Mouse (Mus musculus) adrenal gland, postnatal 4 days (tissue): ENCODE results near the gene Tmem206. TPM values are rescaled to one million over a fixed set of nuclear protein-coding genes. Genes with fewer than 3 reads are reported as not detected.

ENCODE experiments used
- DNase-seq, 2 experiments: peaks; one replicate each; pipeline ENCODE4 v3.0.0; 2021 to 2022; ENCODE audit warnings: low spot score in 2 of 2, mixed read lengths in 2 of 2
- long read RNA-seq, 2 experiments: library from polyadenylated mRNA; stranded (forward); transcript quantifications; one replicate each; pipeline ENCODE4 v2.0.0; 2021
- total RNA-seq, 2 experiments: library from RNA; stranded (reverse); gene quantifications; 2 replicates each; pipeline ENCODE4 v1.2.3; 2021

Gene Tmem206
- total RNA-seq: 10 to 100 TPM in 1 of 2 experiments, 1 to 10 TPM in 1; 8.0 to 10.4 TPM
- long read RNA-seq, experiment 1, transcript Tmem206-201 (8 exons, 2,246 nt): major isoform, 7 of 7 reads
- long read RNA-seq, experiment 1, partial matches to known transcripts: 0 of 7 reads
- long read RNA-seq, experiment 1, other reads (novel, unspliced or antisense): 0 of 7 reads
- long read RNA-seq, experiment 2, transcript Tmem206-201 (8 exons, 2,246 nt): major isoform, 14 of 22 reads
- long read RNA-seq, experiment 2, partial matches to known transcripts: 0 of 22 reads
- long read RNA-seq, experiment 2, other reads (novel, unspliced or antisense): 8 of 22 reads

DNA sequence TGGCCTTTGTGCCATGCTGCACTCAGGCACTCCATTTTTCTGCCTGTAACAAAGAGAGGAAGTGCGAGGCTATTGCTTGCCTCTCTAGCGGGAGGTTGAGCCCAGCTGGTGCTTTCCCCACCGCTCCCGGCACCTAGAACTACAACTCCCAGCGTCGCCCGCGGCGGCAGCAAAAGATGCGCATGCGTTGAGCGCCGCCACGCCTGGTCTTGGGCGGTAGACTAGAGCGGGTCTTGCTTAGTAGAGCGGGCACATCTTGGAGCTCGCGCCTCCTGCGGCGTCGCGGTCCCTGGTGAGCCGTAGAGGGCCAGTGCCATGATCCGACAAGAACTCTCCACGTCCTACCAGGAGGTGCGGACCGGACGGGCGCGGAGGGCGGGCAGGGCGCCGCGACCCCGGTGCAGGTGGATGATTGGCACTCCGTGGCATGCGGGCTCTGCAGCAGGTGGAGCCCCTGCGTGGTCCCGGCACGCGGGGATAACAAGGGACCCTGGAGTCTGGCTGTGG, at the start of gene Tmem206:
TSS of gene Tmem206 (plus strand) at position 187 of the 507 bp plus-strand sequence.
- peak; percentile 79 to 89 for DNase-seq

DNA sequence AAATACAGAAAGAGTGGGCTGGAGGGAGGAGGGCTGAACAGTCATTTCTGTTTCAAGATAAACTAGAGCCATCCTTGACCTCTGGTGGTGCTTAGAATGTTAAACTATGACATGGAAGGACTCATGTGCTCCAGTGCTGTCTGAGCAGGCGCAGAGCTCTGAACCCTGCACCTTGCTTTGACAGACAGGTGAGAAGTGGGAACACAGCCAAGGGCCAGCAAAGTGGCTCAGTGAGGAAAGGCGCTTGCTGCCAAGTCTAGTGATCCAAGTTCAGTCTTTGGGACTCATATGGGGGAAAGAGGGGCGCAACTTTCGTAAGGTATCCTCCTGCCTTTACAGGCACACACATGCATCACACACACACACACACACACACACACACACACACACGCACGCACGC, 49.5 kb upstream of the Tmem206 start:
- no peak for DNase-seq

DNA sequence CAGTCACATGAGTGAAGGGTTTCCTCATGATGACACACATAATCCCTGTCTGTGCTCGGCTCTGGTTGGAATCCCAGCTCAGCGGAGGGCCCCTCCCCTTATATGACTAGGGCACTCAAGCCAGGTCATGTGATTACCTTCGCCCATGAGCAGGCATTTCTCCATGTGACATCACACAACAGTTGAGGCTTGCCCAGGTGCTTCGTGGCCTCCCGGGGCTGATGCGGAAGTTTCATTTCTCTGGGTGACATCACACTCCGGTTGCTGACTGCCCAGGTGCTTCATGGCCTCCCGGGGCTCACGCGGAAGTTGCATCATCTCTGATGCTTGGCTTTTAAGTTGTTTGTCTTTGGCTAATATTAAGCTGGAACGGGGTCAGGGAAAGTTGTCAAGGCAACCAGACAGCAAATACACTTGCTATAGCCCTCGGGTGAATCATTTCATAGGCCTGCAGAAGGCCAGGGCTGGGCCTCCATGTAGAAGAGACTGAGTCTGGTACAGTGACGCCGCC, 48.1 kb upstream of the Tmem206 start:
- DNase-seq: no peak

DNA sequence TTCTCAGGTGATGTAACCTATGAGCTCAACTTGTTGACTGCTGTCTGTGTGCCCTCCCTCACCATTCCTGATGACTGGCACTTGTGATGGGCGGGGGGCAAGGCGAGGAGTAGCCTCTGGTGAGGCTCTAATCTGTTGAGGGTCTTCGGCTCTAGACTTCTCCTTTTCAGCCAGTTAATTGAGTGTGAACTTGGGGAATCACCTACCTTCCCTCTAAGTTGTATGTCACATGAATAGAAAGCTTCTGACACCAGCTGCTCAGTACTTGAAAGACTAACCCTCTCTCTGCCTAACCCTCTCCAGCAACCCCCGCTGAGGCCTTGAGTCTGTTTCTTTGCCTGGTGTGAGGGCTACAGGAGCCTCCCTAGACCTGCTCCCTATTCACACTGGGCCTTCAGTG, 47.4 kb upstream of the Tmem206 start:
- DNase-seq: no peak

DNA sequence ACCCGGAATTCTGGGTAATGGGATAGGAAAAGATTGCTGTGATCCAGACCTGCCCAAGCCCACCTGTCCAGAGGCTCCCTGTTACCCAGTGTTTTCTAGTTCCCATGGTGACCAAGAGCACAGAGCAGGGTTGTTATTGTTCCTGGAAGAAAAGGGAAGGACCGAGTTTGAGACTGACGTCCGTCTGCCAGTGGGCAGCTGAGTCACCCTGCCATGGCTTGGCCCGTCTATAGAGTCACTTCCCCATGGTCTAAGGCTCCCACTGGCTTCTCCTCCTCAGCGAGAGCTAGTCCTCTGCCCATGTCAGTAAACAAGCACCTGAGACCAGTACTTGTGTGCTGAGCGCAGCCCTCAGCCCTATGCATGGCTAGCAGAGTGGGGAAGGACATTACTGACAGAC, 44.5 kb upstream of the Tmem206 start:
- DNase-seq: no peak

DNA sequence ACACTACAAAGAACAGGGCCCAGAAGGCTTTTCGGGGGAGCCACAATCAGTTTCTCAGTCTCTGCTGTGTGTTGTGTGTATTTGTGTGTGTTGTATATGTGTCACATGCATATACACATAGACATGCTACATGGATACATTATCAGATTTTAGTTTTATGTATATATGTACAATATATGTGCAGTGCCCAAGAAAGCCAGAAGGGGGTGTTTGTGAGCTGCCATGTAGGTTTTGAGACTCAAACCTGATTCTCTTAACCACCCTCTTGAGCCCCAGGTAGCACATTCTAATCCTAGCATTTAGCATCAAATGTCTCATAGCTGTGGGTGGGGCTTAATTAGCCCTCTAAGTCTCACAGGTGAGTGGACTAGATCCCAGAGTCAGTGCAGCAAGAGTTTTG, 43.4 kb upstream of the Tmem206 start:
- no peak for DNase-seq

DNA sequence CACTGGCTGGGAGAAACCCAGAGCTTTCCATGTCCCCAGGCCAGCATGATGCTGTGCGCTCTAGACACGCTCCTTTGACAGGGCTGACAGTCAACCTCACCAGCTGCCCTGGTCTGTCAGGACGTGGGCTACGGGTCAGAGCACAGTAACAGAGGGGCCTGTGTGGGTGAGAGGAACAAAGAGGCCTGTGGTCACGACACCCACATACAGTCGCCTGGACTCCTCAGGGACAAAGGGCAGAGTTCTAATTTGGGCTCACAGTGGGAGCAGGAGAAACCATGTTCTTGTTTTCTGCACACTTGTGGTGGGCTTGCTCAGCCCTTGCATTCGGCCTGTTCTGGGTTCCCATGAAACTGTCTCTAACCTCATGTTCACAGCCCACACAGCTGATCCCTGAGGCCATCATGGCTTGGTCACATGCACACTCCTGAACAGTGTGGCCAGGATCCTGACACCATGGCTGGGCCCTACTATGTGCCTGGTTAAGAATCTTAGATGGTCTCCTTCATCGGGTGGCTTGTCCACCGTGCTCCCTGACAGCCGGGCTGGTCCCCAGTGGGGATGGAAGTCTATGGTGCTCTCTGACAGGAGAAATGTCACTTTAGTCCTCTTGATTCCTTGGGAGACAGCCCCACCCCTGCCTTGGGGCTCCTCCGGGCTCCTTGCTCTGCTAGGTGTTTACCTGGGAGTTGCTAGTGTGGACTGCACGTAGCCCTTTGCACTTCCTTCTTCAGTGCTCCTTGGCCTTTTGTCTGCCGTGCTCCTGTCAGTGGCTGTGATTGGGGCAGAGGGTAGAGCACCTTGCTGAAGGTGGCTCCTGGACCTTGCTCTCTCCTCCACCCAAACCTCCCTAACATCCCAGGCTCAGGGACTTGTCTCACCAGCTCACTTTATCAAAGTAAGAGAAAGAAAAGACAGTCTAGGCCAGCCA, 42.3 kb upstream of the Tmem206 start:
- no peak for DNase-seq

DNA sequence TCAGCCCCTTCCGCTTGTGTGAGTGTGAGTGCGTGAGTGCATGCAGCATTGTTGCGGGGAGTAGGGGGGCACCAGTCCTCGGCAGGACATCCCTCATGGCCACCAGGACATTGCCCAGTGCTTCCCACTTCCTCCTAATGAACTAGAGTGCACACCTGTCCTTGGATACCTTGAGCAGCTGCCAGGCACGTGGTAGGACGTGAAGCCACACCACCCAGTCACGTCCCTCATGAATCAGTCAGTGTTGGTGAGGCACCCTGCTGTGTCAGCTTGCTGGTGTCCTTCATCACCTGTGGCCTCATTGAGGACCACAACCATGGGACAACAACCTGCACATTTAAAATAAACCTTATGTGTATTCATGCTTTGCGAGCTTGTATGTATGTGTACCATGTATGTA, 41.2 kb upstream of the Tmem206 start:
- no peak for DNase-seq

DNA sequence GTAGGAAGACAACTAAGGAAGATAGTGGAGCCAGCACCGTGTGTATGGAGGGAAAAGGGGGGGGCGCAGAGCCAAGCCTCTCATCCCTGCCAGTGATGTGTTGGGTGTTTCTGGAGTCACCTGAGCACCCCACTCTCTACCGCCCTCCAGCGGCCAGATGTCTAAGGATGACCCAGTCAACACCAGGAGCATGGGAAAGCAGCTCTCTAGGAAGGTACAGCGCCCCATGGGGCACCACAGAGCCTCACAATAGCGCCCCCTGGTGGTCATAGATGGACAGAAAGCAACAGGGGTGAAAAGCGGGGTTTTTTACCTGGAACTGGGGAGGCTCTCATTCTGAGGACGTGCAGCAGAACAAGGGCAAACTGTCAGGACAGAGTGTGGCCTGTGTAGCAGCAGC, 37.0 kb upstream of the Tmem206 start:
- peak; percentile 29 to 47 for DNase-seq

DNA sequence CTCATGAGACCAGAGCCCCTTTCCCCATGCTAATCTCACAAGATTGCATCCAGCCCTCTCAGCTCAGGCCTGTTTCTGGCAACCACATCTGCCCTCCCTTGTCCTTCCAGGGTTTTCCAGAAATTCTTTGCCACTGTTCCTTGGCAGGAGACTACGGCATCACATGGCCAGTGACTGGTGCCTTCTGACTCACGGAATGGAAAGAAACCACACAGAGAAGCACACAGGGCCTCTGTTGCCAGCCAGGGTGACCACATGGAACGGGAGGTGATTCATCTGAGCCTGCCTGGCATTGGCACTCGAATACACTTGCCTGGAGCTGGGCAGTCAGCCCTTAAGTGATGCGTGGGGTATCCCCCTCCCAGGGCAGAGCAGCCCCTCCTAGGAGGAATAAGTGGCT, 33.4 kb upstream of the Tmem206 start:
- DNase-seq: peak in 1 of 2 experiments; percentile 40

DNA sequence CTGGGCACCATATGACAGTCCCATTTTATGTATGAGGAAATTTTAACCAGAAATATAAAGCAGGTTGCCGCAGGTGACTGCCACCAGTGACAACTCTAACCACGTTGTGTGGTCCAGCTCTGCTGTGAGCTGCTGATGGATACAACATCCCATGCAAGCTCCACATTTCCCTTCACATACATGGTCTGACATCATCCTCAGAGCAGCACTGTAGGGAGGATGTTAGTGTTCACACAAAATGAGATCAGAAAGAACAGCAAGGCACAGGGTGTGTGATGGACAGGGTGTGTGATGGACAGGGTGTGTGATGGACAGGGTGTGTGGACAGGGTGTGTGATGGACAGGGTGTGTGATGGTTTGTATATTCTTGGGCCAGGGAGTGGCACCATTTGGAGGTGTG, 32.7 kb upstream of the Tmem206 start:
- no peak for DNase-seq

DNA sequence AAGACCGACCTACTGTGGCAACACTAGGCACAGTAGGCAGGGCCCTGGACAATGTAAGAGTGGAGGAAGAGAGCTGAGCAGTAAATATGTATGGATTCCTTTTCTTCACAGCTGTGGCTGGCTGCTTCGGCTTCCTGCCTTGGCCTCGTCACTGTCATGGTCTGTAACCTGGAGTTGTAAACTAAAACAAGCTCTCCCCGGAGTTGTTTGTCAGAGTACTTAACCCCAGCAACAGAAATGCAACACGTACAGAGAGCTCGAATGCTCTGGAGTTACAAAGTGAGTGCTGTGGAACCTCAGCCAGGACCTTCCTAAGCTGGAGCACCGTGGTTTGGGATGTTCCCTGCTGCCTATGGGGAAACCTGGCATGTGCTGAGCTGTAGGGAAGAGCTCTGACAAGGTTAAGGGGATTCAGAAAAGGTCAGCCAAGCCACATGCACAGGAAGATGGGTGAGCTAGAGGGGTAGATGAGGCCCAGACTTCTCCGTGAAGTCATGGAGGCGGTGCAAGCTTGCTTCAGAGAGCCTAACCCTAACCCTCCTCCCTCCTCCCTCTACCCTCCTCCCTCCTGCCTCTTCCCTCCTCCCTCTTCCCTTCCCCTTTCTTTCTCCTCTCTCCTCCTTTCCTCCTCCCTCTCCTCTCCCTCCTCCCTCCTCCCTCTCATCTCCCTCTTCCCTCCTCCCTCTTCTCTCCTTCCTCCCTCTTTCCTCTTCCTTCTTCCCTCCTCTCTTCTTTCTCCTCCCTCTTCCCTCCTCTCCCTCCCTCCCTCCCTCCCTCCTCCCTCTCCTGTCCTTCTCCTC, 31.5 kb upstream of the Tmem206 start:
- DNase-seq: no peak

DNA sequence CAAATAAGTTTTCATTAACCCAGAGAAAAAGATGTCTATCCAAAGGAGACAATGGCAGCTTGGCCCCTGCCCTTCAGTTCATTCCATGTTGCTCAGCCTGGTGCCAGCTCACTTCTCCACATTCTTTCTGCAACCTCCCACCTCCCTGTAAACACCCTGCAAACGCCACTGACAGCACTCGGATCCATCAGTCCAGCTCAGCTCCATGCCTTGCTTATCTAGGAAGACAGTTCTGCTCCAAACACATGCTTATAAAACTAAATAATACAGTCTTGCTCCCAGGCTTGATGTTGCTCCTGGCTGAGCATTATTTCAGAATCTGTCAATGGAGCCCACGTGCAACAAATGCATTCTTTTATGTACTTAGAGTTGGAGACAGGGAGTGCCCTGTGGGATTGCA, 29.9 kb upstream of the Tmem206 start:
- DNase-seq: no peak

DNA sequence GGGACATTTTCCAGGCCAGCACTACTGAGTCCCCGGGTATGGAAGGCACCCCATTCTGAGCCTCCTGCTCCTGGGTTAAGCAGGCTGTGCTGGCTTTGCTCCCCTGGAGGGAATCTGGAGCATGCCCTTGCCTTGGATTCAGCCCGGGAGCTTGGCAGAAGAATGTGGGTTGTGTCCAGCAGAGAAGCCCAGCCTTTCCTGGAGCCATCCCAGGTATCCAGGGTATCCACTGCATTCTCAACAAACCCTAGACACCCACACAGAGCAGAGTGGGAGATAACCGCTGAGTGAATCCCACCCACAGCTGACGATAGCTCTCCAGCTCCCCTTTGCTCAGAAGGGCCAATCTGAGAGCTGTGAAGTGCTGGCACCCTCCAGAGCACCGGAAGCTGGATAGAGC, 29.3 kb upstream of the Tmem206 start:
- no peak for DNase-seq

DNA sequence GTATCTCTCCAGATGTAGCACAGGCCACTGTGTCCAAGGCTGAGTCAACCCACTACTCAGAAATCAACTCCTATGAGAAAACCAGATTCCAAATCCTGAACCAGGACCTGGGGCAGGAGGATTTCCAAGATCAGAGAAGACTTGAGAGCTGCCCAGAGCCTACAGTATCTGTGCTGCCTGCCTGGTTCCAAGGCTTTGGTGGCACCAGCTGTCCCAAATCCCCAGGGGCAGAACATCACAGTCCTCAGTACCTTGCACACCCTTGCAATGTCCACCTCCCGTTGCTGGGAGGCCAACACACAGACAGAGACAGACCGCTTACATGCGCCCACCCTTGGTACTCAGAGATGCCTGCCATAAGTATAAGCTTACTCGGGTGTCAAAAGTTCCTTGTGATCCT, 27.4 kb upstream of the Tmem206 start:
- DNase-seq: no peak

DNA sequence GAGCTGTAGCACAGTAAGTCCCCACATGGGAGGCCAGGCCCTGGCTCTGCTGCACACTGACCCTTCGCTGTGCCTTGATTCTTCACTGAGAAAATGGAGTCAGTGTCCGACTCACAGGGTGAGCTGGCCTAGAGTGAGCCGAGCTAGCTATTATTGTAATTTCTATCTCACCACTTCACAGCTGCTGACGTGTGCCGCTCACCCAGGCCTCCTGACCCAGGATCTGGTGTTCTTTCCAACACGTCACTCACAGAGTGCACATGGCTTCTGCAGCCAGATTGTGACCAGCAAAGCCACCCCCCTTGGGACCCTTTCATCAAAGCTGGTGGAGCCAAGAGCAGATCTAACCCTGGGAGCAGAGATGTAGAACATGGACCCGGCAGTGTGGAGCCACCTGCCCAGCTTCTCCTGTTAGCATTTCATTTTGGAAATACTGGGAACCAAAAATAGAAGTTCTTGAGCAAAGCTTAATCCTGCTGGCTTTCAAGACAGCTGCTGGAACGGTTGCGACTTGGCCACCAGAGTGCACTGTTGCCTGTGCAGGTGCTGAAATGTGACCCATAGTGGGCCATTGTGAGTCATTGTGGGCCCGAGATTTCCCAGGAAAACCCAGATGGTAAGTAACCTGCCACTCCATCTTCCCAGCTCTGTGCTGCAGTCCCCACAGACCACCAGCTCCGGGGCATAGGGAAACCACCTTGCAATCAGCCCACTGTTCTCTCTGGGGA, 26.3 kb upstream of the Tmem206 start:
- DNase-seq: peak in 1 of 2 experiments; percentile 26

DNA sequence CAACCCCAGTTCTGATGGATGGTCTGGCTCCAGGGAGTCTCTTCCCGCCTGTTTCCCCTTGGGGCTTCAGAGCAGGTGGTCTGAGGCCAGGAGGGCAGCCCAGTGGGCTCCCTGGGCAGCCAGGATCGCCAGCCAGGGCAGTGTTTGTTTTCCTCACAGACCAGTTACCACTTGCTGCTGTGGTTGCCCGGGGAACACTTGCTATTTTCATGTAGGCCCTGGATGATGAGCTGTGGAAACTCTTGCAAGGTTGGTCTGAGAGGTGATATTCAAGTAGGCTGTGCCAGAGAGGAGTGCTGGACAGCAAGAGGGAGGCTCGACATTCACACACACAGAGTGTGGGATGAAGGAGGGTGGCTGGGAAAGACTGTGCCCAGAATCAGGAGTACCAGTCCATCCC, 23.8 kb upstream of the Tmem206 start:
- DNase-seq: no peak

DNA sequence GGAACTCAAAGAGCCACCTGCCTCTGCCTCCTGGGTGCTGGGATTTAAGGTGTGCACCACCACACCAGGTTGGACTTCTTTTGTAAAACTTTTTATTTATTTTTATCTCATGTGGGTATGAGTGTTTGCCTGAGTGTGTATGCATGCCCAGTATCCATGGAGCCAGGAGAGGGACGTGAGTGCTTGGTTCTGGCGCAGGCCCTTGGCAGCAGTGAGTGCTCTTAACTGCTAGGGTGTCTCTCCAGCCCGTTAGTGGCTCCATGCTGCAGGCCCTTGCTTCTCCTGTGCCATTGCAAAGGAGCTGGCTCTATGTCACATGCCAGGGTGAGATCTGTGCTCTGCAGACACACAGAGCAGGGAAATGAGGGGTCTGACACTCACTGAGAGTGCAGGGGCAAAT, 22.0 kb upstream of the Tmem206 start:
- DNase-seq: no peak

DNA sequence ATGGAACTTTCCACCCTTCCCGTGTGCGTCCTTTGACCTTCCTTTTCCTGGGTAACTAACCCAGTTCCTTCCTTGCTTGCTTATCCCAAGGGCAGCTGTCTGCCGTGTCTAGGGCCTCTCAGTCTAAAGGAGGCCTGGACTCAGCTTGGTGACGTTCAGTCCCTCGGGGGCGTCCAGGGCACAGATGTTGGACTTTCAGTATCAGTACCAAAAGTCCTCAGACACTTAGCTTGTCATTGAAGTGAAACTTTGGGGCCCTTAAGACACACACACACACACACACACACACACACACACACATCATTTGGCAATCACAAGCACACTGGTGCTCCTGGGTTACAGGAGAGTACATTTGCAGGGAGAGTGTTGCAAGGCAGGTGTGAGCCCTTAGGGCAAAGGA, 21.5 kb upstream of the Tmem206 start:
- no peak for DNase-seq

DNA sequence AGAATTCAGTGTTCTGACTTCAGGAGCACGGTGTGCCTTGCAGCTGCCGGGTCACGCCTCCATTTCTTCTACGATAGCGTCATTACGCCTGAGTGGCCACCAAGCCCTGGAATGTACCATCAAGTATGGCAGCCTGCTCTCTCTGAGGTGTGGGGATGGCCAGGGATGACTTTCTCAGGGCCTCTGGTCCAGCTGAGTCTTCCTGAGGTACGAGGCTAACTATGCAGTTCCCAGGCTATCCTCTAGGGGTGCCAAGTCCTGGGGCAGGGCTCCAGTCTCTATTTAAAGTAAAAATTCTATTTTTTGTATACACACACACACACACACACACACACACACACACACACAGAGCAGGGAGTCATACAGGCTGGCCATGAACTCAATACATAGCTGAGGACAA, 20.1 kb upstream of the Tmem206 start:
- no peak for DNase-seq

DNA sequence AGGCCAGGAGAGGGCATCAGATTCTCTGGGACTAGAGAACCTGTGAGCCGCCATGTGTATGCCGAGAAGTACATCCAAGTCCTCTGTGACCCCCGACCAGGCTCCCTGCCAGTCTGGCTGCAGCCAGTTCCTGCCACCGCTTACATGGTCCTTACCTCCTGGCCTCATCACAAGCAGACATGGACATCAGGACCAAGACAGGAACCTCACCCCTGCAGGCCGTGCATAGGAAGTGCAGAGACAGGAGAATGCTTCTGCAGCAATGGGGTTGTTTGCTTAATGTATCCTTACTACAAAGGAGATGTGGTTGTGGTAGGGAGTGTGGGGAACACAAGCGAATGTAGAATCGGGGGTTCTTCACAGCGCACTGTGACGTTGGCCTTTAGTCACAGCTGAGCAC, 19.4 kb upstream of the Tmem206 start:
- no peak for DNase-seq
